Mouse (Mus musculus) C2C12 (cell line): ENCODE measurements around the gene Ager.

Source experiments
- CEBPB ChIP-seq: IDR thresholded peaks from one replicate; pipeline ENCODE4 v1.6.1; 2011; ENCODE audit warnings: low read depth, mild to moderate bottlenecking, control low read depth, moderate library complexity
- CTCF ChIP-seq: IDR thresholded peaks from one replicate; pipeline ENCODE4 v1.5.1; 2011; ENCODE audit not compliant: control insufficient read depth, insufficient read depth, insufficient read length
- FOSL1 ChIP-seq: IDR thresholded peaks from one replicate; pipeline ENCODE4 v1.8.0; 2011; ENCODE audit warnings: mild to moderate bottlenecking, low read length; ENCODE audit not compliant: poor library complexity, insufficient read depth, severe bottlenecking
- MAX ChIP-seq: IDR thresholded peaks from one replicate; pipeline ENCODE4 v1.6.1; 2011; ENCODE audit warnings: mild to moderate bottlenecking, control low read depth
- MYOD1 ChIP-seq: IDR thresholded peaks from one replicate; pipeline ENCODE4 v1.6.1; 2011; ENCODE audit warnings: low read depth; ENCODE audit not compliant: control insufficient read depth, insufficient read length
- MYOG ChIP-seq: IDR thresholded peaks from one replicate; pipeline ENCODE4 v1.6.1; 2011; ENCODE audit not compliant: control insufficient read depth, insufficient read length; ENCODE audit errors: extremely low read depth
- USF1 ChIP-seq: IDR thresholded peaks from one replicate; pipeline ENCODE4 v1.6.1; 2011; ENCODE audit warnings: low read depth, mild to moderate bottlenecking, control low read depth, moderate library complexity

- TF ChIP-seq CTCF (no peak), USF1 (no peak), MAX (no peak), FOSL1 (no peak), MYOG (no peak), MYOD1 (no peak), CEBPB (no peak)
Measured at GRCm38 (mm10) chr17:34563354-34563753, 34.3 kb upstream of the Ager start.
